Mouse (Mus musculus) urinary bladder, postnatal 10 days (tissue): ENCODE measurements around the gene Prkcb.

ENCODE experiments used
- DNase-seq: peaks from one replicate; pipeline ENCODE4 v3.0.0; 2022; ENCODE audit warnings: low spot score

The Prkcb gene

GRCm38 (mm10) chr7:122597313-122597712 lies 308.8 kb downstream of the Prkcb start:
- DNase-seq = no peak

GRCm38 (mm10) chr7:122600856-122601255 lies 312.3 kb downstream of the Prkcb start:
- no peak for DNase-seq

GRCm38 (mm10) chr7:122605066-122605465 lies 316.5 kb downstream of the Prkcb start:
- DNase-seq = no peak

GRCm38 (mm10) chr7:122609420-122609819 lies 320.9 kb downstream of the Prkcb start:
- DNase-seq = no peak

- DNase-seq = no peak
These were observed 321.6 kb downstream of the Prkcb start for GRCm38 (mm10) chr7:122610161-122610560.

GRCm38 (mm10) chr7:122613876-122614275 lies 325.3 kb downstream of the Prkcb start:
- DNase-seq = no peak

- no peak for DNase-seq
These were observed 333.7 kb downstream of the Prkcb start for GRCm38 (mm10) chr7:122622125-122622774.

GRCm38 (mm10) chr7:122623753-122624152 lies 335.2 kb downstream of the Prkcb start:
- no peak for DNase-seq

- no peak for DNase-seq
These were observed 339.5 kb downstream of the Prkcb start for GRCm38 (mm10) chr7:122628050-122628449.

- no peak for DNase-seq
These were observed 341.8 kb downstream of the Prkcb start for GRCm38 (mm10) chr7:122630386-122630785.

GRCm38 (mm10) chr7:122631151-122631550 lies 342.6 kb downstream of the Prkcb start:
- no peak for DNase-seq

GRCm38 (mm10) chr7:122632946-122633345 lies 344.4 kb downstream of the Prkcb start:
- DNase-seq = no peak

GRCm38 (mm10) chr7:122633463-122633862 lies 344.9 kb downstream of the Prkcb start:
- no peak for DNase-seq

- DNase-seq = no peak
These were observed 355.1 kb downstream of the Prkcb start for GRCm38 (mm10) chr7:122643676-122644075.

GRCm38 (mm10) chr7:122649306-122649705 lies 360.8 kb downstream of the Prkcb start:
- no peak for DNase-seq

- no peak for DNase-seq
These were observed 364.0 kb downstream of the Prkcb start for GRCm38 (mm10) chr7:122652523-122652922.

GRCm38 (mm10) chr7:122656671-122657070 lies 368.1 kb downstream of the Prkcb start:
- no peak for DNase-seq

- no peak for DNase-seq
These were observed 369.0 kb downstream of the Prkcb start for GRCm38 (mm10) chr7:122657423-122658126.

GRCm38 (mm10) chr7:122665311-122666049 lies 376.9 kb downstream of the Prkcb start:
- DNase-seq = no peak

- no peak for DNase-seq
These were observed 379.4 kb downstream of the Prkcb start for GRCm38 (mm10) chr7:122667903-122668302.

GRCm38 (mm10) chr7:122670442-122670872 lies 381.9 kb downstream of the Prkcb start, which contains the start of gene Cacng3:
Gene Cacng3, plus strand, starts transcription at chr7:122670492.
- no peak for DNase-seq

GRCm38 (mm10) chr7:122670873-122671641 lies 382.5 kb downstream of the Prkcb start:
- DNase-seq = peak; percentile 85
